Mouse (Mus musculus) midbrain, embryonic 12.5 days (tissue): ENCODE measurements around the gene Sox5. TPM values are rescaled to one million over a fixed set of nuclear protein-coding genes. Genes with fewer than 3 reads are reported as not detected.

Experiments
- ATAC-seq: fragments of 200-750 bp; cut with Nextera tagmentation; 2 replicates; pipeline ENCODE4 v1.8.0; 2017; ENCODE audit warnings: low read depth, moderate TSS enrichment, moderate library complexity; ENCODE audit not compliant: low FRiP score
- H3K27ac ChIP-seq: fragments of 300-500 bp; sonication (generic); replicated peaks from 2 replicates; pipeline ENCODE4 v1.5.1; 2016; ENCODE audit warnings: mild to moderate bottlenecking
- H3K27me3 ChIP-seq: fragments of 300-500 bp; sonication (generic); 2 replicates; pipeline ENCODE4 v1.6.1; 2016; ENCODE audit warnings: mild to moderate bottlenecking
- H3K36me3 ChIP-seq: fragments of 300-500 bp; sonication (generic); 2 replicates; pipeline ENCODE4 v1.6.1; 2016
- H3K4me1 ChIP-seq: fragments of 300-500 bp; sonication (generic); 2 replicates; pipeline ENCODE4 v1.6.1; 2016
- H3K4me2 ChIP-seq: fragments of 300-500 bp; sonication (generic); replicated peaks from 2 replicates; pipeline ENCODE4 v1.6.1; 2016; ENCODE audit warnings: mild to moderate bottlenecking, moderate library complexity
- H3K4me3 ChIP-seq: fragments of 300-500 bp; sonication (generic); 2 replicates; pipeline ENCODE4 v1.5.1; 2016; ENCODE audit warnings: mild to moderate bottlenecking
- H3K9ac ChIP-seq: fragments of 300-500 bp; sonication (generic); replicated peaks from 2 replicates; pipeline ENCODE4 v1.6.1; 2016; ENCODE audit warnings: mild to moderate bottlenecking, moderate library complexity
- H3K9me3 ChIP-seq: fragments of 300-500 bp; sonication (generic); 2 replicates; pipeline ENCODE4 v1.6.1; 2016; ENCODE audit warnings: mild to moderate bottlenecking
- WGBS: fragments of 180-500 bp; shearing (Covaris S2); methylation state at CpG from one replicate; pipeline ENCODE4 v1.1.7; 2016; 5-methylcytosine and 5-hydroxymethylcytosine counted together
- polyA plus RNA-seq: library from polyadenylated mRNA; unstranded; fragments of >200 nt; fragmentation: Nextera tagmentation; extraction: Ambion mirVana; gene quantifications from 2 replicates; pipeline ENCODE4 v1.2.1, GENCODE M21; 2016

The Sox5 gene
- polyA plus RNA-seq: 39.2 and 46.8 TPM in 2 replicates

GRCm38 (mm10) chr6:144781431-144782030, at the start of gene Sox5:
Sox5 (minus strand) TSS chr6:144781977.
- Histone ChIP-seq H3K27me3 (peaks cover 27% of the 10 kb centered on the region), H3K4me1 (peaks cover 16% of the 10 kb centered on the region), H3K4me2 (peak within 1 kb of the TSS; percentile 87), H3K9me3 (no peaks in the 10 kb centered on the region), H3K4me3 (peak within 1 kb of the TSS; percentile 73), H3K36me3 (no peaks in the 10 kb centered on the region), H3K9ac (peak within 1 kb of the TSS; percentile 81), H3K27ac (peak within 1 kb of the TSS; percentile 77)
- 0% methylated on average over 37 of the region's 47 CpGs for WGBS
- ATAC-seq: peak; percentile 74

GRCm38 (mm10) chr6:144825018-144825602, 43.3 kb upstream of the Sox5 start:
- H3K27ac ChIP-seq: no peak overlapping the region
- no peak overlapping the region for H3K4me3 ChIP-seq
- no peaks in the 10 kb centered on the region for H3K27me3 ChIP-seq
- no peak for ATAC-seq
- WGBS: 98% methylated on average over 6 of the region's 6 CpGs
- H3K9ac ChIP-seq: no peak overlapping the region
- H3K9me3 ChIP-seq: no peaks in the 10 kb centered on the region
- no peaks in the 10 kb centered on the region for H3K36me3 ChIP-seq
- no peak overlapping the region for H3K4me2 ChIP-seq
- H3K4me1 ChIP-seq: no peaks in the 10 kb centered on the region

- WGBS: 75% methylated on average over 10 of the region's 12 CpGs
- no peaks in the 10 kb centered on the region for H3K27me3 ChIP-seq
Measured at GRCm38 (mm10) chr6:144824153-144824552, 42.4 kb upstream of the Sox5 start.

GRCm38 (mm10) chr6:144822594-144822993, 40.8 kb upstream of the Sox5 start:
- Histone ChIP-seq H3K27ac (no peak overlapping the region), H3K4me2 (no peak overlapping the region), H3K4me1 (no peaks in the 10 kb centered on the region), H3K36me3 (no peaks in the 10 kb centered on the region), H3K9ac (no peak overlapping the region), H3K9me3 (no peaks in the 10 kb centered on the region), H3K27me3 (no peaks in the 10 kb centered on the region), H3K4me3 (no peak overlapping the region)
- ATAC-seq: no peak
- 80% methylated on average over 14 of the region's 14 CpGs for WGBS

More at GRCm38 (mm10) chr6:144824153-144824552, 42.4 kb upstream of the Sox5 start:
- Histone ChIP-seq H3K4me1 (no peaks in the 10 kb centered on the region), H3K9me3 (no peaks in the 10 kb centered on the region), H3K4me2 (no peak overlapping the region), H3K36me3 (no peaks in the 10 kb centered on the region), H3K27ac (no peak overlapping the region), H3K9ac (no peak overlapping the region), H3K4me3 (no peak overlapping the region)
- no peak for ATAC-seq

GRCm38 (mm10) chr6:144821019-144821418, 39.2 kb upstream of the Sox5 start:
- ATAC-seq: no peak
- H3K9me3 ChIP-seq: no peaks in the 10 kb centered on the region
- H3K36me3 ChIP-seq: no peaks in the 10 kb centered on the region
- WGBS: 95% methylated on average over 6 of the region's 6 CpGs
- H3K4me1 ChIP-seq: 0 out of 2 replicates have a peak, but pooled peaks cover 4% of the 10 kb centered on the region
- no peak overlapping the region for H3K27ac ChIP-seq
- H3K4me2 ChIP-seq: no peak overlapping the region
- H3K4me3 ChIP-seq: no peak overlapping the region
- no peak overlapping the region for H3K9ac ChIP-seq
- H3K27me3 ChIP-seq: no peaks in the 10 kb centered on the region

- Histone ChIP-seq H3K9me3 (no peaks in the 10 kb centered on the region), H3K27me3 (no peaks in the 10 kb centered on the region), H3K4me1 (peaks cover 9% of the 10 kb centered on the region; the same call in 1 of the 2 replicates), H3K27ac (no peak overlapping the region), H3K4me2 (no peak overlapping the region), H3K9ac (no peak overlapping the region), H3K4me3 (no peak overlapping the region), H3K36me3 (no peaks in the 10 kb centered on the region)
- 95% methylated on average over 4 of the region's 4 CpGs for WGBS
- no peak for ATAC-seq
Measured at GRCm38 (mm10) chr6:144818016-144818415, 36.2 kb upstream of the Sox5 start.

GRCm38 (mm10) chr6:144817329-144817932, 35.7 kb upstream of the Sox5 start:
- no peak for ATAC-seq
- Histone ChIP-seq H3K4me1 (peaks cover 9% of the 10 kb centered on the region; the same call in 1 of the 2 replicates), H3K9ac (no peak overlapping the region), H3K4me3 (no peak overlapping the region), H3K27me3 (no peaks in the 10 kb centered on the region), H3K27ac (no peak overlapping the region), H3K36me3 (no peaks in the 10 kb centered on the region), H3K4me2 (no peak overlapping the region), H3K9me3 (no peaks in the 10 kb centered on the region)
- WGBS: 54% methylated on average over 5 of the region's 5 CpGs

GRCm38 (mm10) chr6:144815542-144815941, 33.8 kb upstream of the Sox5 start:
- no peak for ATAC-seq

GRCm38 (mm10) chr6:144814931-144815364, 33.2 kb upstream of the Sox5 start:
- H3K27ac ChIP-seq: no peak overlapping the region
- H3K4me3 ChIP-seq: no peak overlapping the region
- peak; percentile 62; the same call in 1 of the 2 replicates for ATAC-seq
- no peaks in the 10 kb centered on the region for H3K9me3 ChIP-seq
- no peak overlapping the region for H3K4me2 ChIP-seq
- WGBS: 8% methylated on average over 6 of the region's 6 CpGs
- no peaks in the 10 kb centered on the region for H3K36me3 ChIP-seq
- peaks cover 9% of the 10 kb centered on the region; the same call in 1 of the 2 replicates for H3K4me1 ChIP-seq
- no peak overlapping the region for H3K9ac ChIP-seq
- H3K27me3 ChIP-seq: no peaks in the 10 kb centered on the region

More at GRCm38 (mm10) chr6:144815542-144815941, 33.8 kb upstream of the Sox5 start:
- H3K4me1 ChIP-seq: peaks cover 9% of the 10 kb centered on the region; the same call in 1 of the 2 replicates
- 80% methylated on average over 5 of the region's 5 CpGs for WGBS
- no peaks in the 10 kb centered on the region for H3K27me3 ChIP-seq
- H3K4me3 ChIP-seq: no peak overlapping the region
- H3K36me3 ChIP-seq: no peaks in the 10 kb centered on the region
- H3K27ac ChIP-seq: no peak overlapping the region
- no peak overlapping the region for H3K9ac ChIP-seq
- H3K9me3 ChIP-seq: no peaks in the 10 kb centered on the region
- no peak overlapping the region for H3K4me2 ChIP-seq

- Histone ChIP-seq H3K36me3 (no peaks in the 10 kb centered on the region), H3K4me1 (no peaks in the 10 kb centered on the region), H3K27me3 (no peaks in the 10 kb centered on the region), H3K4me2 (no peak overlapping the region), H3K27ac (no peak overlapping the region), H3K9ac (no peak overlapping the region), H3K4me3 (no peak overlapping the region), H3K9me3 (peaks cover 6% of the 10 kb centered on the region; the same call in 1 of the 2 replicates)
- WGBS: 90% methylated on average over 5 of the region's 5 CpGs
- ATAC-seq: no peak
Measured at GRCm38 (mm10) chr6:144804321-144804720, 22.5 kb upstream of the Sox5 start.

GRCm38 (mm10) chr6:144803063-144803462, 21.3 kb upstream of the Sox5 start:
- no peak for ATAC-seq
- H3K27me3 ChIP-seq: no peaks in the 10 kb centered on the region
- H3K9me3 ChIP-seq: peaks cover 6% of the 10 kb centered on the region; the same call in 1 of the 2 replicates
- H3K4me1 ChIP-seq: no peaks in the 10 kb centered on the region
- no peaks in the 10 kb centered on the region for H3K36me3 ChIP-seq
- no peak overlapping the region for H3K9ac ChIP-seq
- no peak overlapping the region for H3K4me3 ChIP-seq
- H3K27ac ChIP-seq: no peak overlapping the region
- H3K4me2 ChIP-seq: no peak overlapping the region
- WGBS: 88% methylated on average over 1 of the region's 1 CpGs

GRCm38 (mm10) chr6:144794356-144794755, 12.6 kb upstream of the Sox5 start:
- no peak for ATAC-seq
- Histone ChIP-seq H3K36me3 (no peaks in the 10 kb centered on the region), H3K4me3 (no peak overlapping the region), H3K27me3 (0 out of 2 replicates have a peak, but pooled peaks cover 4% of the 10 kb centered on the region), H3K4me2 (no peak overlapping the region), H3K9me3 (no peaks in the 10 kb centered on the region), H3K27ac (no peak overlapping the region), H3K9ac (no peak overlapping the region), H3K4me1 (peaks cover 12% of the 10 kb centered on the region)
- WGBS: 73% methylated on average over 3 of the region's 3 CpGs
